ENCODE assay signal across 14 mouse cellular contexts in the genomic region with DNA sequence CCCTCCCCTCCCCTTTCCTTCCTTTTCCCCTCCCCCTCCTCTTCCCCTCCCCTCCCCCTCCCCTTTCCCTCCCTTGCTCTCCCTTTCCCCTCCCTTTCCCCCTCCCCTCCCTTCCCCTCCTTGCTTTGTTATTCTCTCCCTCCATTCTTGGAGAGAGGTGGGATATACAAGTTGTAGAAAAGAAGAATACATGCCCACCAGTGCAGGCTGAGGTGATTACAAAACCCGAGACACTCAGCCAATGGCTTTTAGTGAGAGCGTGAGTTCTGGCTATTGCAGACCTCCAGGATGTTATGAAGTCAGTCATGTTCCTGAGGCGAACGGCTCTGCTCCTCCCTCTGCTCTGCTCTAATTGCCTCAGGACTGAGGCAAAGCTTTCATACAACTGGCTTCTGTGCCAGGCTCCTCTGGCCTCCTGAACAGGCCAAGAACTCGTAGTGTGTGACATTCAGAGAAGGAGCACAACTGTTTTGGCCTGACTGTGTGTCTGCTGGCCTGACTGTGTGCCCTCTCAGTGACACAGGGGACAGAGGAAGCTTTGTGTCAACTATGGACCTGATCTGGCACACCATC. TPM values are rescaled to one million over a fixed set of nuclear protein-coding genes. Genes with fewer than 3 reads are reported as not detected.
DNase-seq lines count a peak whose midpoint lies in the region; ATAC-seq lines count a peak whose summit lies in the region.
"Had no signal": no experiment of that assay in that cellular context is flagged by ENCODE, and none has a peak within 500 bp of the region (broad histone marks: within the 10 kb centered on the region; RNA-seq: fewer than 3 reads in every experiment).

No protein-coding gene starts in this region.

- no peaks in the 10 kb centered on the region for H3K9me3 ChIP-seq in heart, embryonic 13.5 days
- no peaks in the 10 kb centered on the region for H3K9me3 ChIP-seq in midbrain, embryonic 10.5 days (replicated peaks)
- no peaks in the 10 kb centered on the region for H3K9me3 ChIP-seq in midbrain, embryonic 15.5 days
- no peaks in the 10 kb centered on the region for H3K9me3 ChIP-seq in stomach, embryonic 14.5 days (ENCODE audit: control insufficient read depth, low read depth, low read length)
- H3K9me3 ChIP-seq: liver, embryonic 13.5 days had no signal

- ATAC-seq in heart, embryonic 13.5 days (ENCODE audit: extremely low read depth, insufficient number of reproducible peaks, low FRiP score, low TSS enrichment): no peak
- no peak for ATAC-seq in midbrain, embryonic 15.5 days (replicated peaks)
- peak; percentile 48 for ATAC-seq in granulocyte monocyte progenitor cell, adult 5-6 weeks (replicated peaks; ENCODE audit: poor library complexity, severe bottlenecking)
- ATAC-seq in stomach, embryonic 14.5 days (ENCODE audit: insufficient number of reproducible peaks, insufficient read depth, low FRiP score, low read depth): no peak
- ATAC-seq: CD4-positive, CD25-positive, alpha-beta regulatory T cell, adult 4 months; hindbrain, postnatal 0 days; Patski had no signal

- 47% methylated on average over 5 of the region's 5 CpGs for WGBS in heart, embryonic 13.5 days
- WGBS in midbrain, embryonic 10.5 days: 62% methylated on average over 5 of the region's 5 CpGs
- WGBS in midbrain, embryonic 15.5 days: 57% methylated on average over 5 of the region's 5 CpGs
- WGBS in stomach, embryonic 14.5 days: 34% methylated on average over 5 of the region's 5 CpGs

- peaks cover 28% of the 10 kb centered on the region for H3K4me1 ChIP-seq in heart, embryonic 13.5 days
- peaks cover 8% of the 10 kb centered on the region for H3K4me1 ChIP-seq in midbrain, embryonic 10.5 days
- H3K4me1 ChIP-seq in midbrain, embryonic 15.5 days: no peaks in the 10 kb centered on the region
- peaks cover 6% of the 10 kb centered on the region; the same call in 1 of the 2 replicates for H3K4me1 ChIP-seq in stomach, embryonic 14.5 days (ENCODE audit: control insufficient read depth, insufficient read depth, low read length)
- H3K4me1 ChIP-seq: liver, embryonic 13.5 days had no signal

- H3K27ac ChIP-seq in heart, embryonic 13.5 days (replicated peaks): peak overlapping the region; percentile 51
- peak overlapping the region; percentile 58; the same call in 1 of the 2 replicates for H3K27ac ChIP-seq in midbrain, embryonic 10.5 days (replicated peaks)
- no peak overlapping the region for H3K27ac ChIP-seq in midbrain, embryonic 15.5 days
- peak overlapping the region; percentile 41; the same call in 1 of the 2 replicates for H3K27ac ChIP-seq in stomach, embryonic 14.5 days (ENCODE audit: low read length)
- H3K27ac ChIP-seq: hindbrain, postnatal 0 days; liver, embryonic 13.5 days had no signal

- H3K4me3 ChIP-seq in heart, embryonic 13.5 days: no peak overlapping the region
- no peak overlapping the region for H3K4me3 ChIP-seq in midbrain, embryonic 10.5 days
- H3K4me3 ChIP-seq in midbrain, embryonic 15.5 days: no peak overlapping the region
- no peak overlapping the region for H3K4me3 ChIP-seq in stomach, embryonic 14.5 days (ENCODE audit: low read depth, low read length)
- H3K4me3 ChIP-seq: liver, embryonic 13.5 days had no signal

- H3K4me2 ChIP-seq in heart, embryonic 13.5 days: no peak overlapping the region
- H3K4me2 ChIP-seq in midbrain, embryonic 15.5 days: no peak overlapping the region
- H3K4me2 ChIP-seq in stomach, embryonic 14.5 days (replicated peaks; ENCODE audit: low read depth, low read length): no peak overlapping the region
- H3K4me2 ChIP-seq: liver, embryonic 13.5 days had no signal

- no peak for DNase-seq in heart, postnatal 10 days
- no peak for DNase-seq in midbrain, embryonic 10.5 days (ENCODE audit: low spot score)
- DNase-seq in layer of hippocampus, postnatal 36 days: no peak
- no peak for DNase-seq in thymus, postnatal 10 days (ENCODE audit: low spot score in 2 of 2)
- DNase-seq: adrenal gland, postnatal 36 days; gastrocnemius, postnatal 10 days; liver, embryonic 13.5 days had no signal

- no peak overlapping the region for H3K9ac ChIP-seq in heart, embryonic 13.5 days
- H3K9ac ChIP-seq in midbrain, embryonic 15.5 days: no peak overlapping the region
- H3K9ac ChIP-seq in stomach, embryonic 14.5 days (replicated peaks; ENCODE audit: low read depth, low read length): no peak overlapping the region
- H3K9ac ChIP-seq: liver, embryonic 13.5 days had no signal

- H3K27me3 ChIP-seq in heart, embryonic 13.5 days (replicated peaks): no peaks in the 10 kb centered on the region
- no peaks in the 10 kb centered on the region for H3K27me3 ChIP-seq in midbrain, embryonic 10.5 days (ENCODE audit: low read depth, poor library complexity, severe bottlenecking)
- H3K27me3 ChIP-seq in midbrain, embryonic 15.5 days (replicated peaks): no peaks in the 10 kb centered on the region
- H3K27me3 ChIP-seq in stomach, embryonic 14.5 days (ENCODE audit: control insufficient read depth, insufficient read depth, low read length): no peaks in the 10 kb centered on the region
- H3K27me3 ChIP-seq: liver, embryonic 13.5 days; Patski had no signal

- H3K36me3 ChIP-seq in heart, embryonic 13.5 days: peaks cover 3% of the 10 kb centered on the region; the same call in 1 of the 2 replicates
- no peaks in the 10 kb centered on the region for H3K36me3 ChIP-seq in midbrain, embryonic 10.5 days
- no peaks in the 10 kb centered on the region for H3K36me3 ChIP-seq in midbrain, embryonic 15.5 days (replicated peaks)
- H3K36me3 ChIP-seq in stomach, embryonic 14.5 days (ENCODE audit: control insufficient read depth, insufficient read depth, low read length): no peaks in the 10 kb centered on the region
- H3K36me3 ChIP-seq: liver, embryonic 13.5 days had no signal

- intact Hi-C loops in heart, postnatal 10 days (cut with DNase I): no loop called here

RNA-seq across cellular contexts. Expression of a gene that starts 28.7 kb away (rescaled TPM):
- 38.2 and 42.8 TPM in 2 replicates for polyA plus RNA-seq in heart, embryonic 13.5 days (2015; fragmentation: Nextera tagmentation; extraction: Ambion mirVana)
- total RNA-seq in heart, postnatal 10 days (2021): 10 to 100 TPM; 57.7 to 70.6 TPM
- 14.3 and 15.6 TPM in 2 replicates for polyA plus RNA-seq in midbrain, embryonic 10.5 days (2016; fragmentation: Nextera tagmentation; extraction: Ambion mirVana)
- polyA plus RNA-seq in midbrain, embryonic 15.5 days (2015; fragmentation: Nextera tagmentation; extraction: Ambion mirVana): 6.1 and 6.4 TPM in 2 replicates
- not detected in 2 replicates for total RNA-seq in granulocyte monocyte progenitor cell, adult 5-6 weeks (2014; fragmentation: Nextera tagmentation)
- total RNA-seq in granulocyte monocyte progenitor cell, adult 5-6 weeks (2017): 0.82 TPM in 1 of 2 replicates, not detected in the other
- polyA plus RNA-seq in stomach, embryonic 14.5 days (2014; fragmentation: Nextera tagmentation; extraction: Ambion mirVana): 41.5 and 42.1 TPM in 2 replicates
- total RNA-seq in layer of hippocampus, postnatal 36 days (2021): 1 to 10 TPM; 4.5 to 4.8 TPM
- polyA plus RNA-seq: CD4-positive, CD25-positive, alpha-beta regulatory T cell, adult 4 months had no signal
